Mouse (Mus musculus) intestine, postnatal 0 days (tissue): ENCODE measurements around the gene Epb41l2. TPM values are rescaled to one million over a fixed set of nuclear protein-coding genes. Genes with fewer than 3 reads are reported as not detected.

Experiments
- ATAC-seq: fragments of 200-750 bp; cut with Nextera tagmentation; 2 replicates; pipeline ENCODE4 v1.8.0; 2017; ENCODE audit warnings: mild to moderate bottlenecking, moderate TSS enrichment, moderate library complexity
- H3K27ac ChIP-seq: fragments of 300-500 bp; sonication (generic); 2 replicates; pipeline ENCODE4 v1.5.1; 2014; ENCODE audit warnings: mild to moderate bottlenecking, low read depth, low read length, moderate library complexity
- H3K27me3 ChIP-seq: fragments of 300-500 bp; sonication (generic); replicated peaks from 2 replicates; pipeline ENCODE4 v1.6.1; 2014; ENCODE audit warnings: low read length, mixed read lengths; ENCODE audit not compliant: control insufficient read depth, insufficient read depth
- H3K36me3 ChIP-seq: fragments of 300-500 bp; sonication (generic); 2 replicates; pipeline ENCODE4 v1.6.1; 2014; ENCODE audit warnings: mild to moderate bottlenecking, moderate library complexity; ENCODE audit not compliant: control insufficient read depth, insufficient read depth
- H3K4me1 ChIP-seq: fragments of 300-500 bp; sonication (generic); replicated peaks from 2 replicates; pipeline ENCODE4 v1.6.1; 2014; ENCODE audit warnings: antibody characterized with exemption, low read length, mixed read lengths; ENCODE audit not compliant: control insufficient read depth, insufficient read depth
- H3K4me2 ChIP-seq: fragments of 300-500 bp; sonication (generic); replicated peaks from 2 replicates; pipeline ENCODE4 v1.6.1; 2014; ENCODE audit warnings: low read depth, mild to moderate bottlenecking, moderate library complexity
- H3K4me3 ChIP-seq: fragments of 300-500 bp; sonication (generic); 2 replicates; pipeline ENCODE4 v1.5.1; 2014; ENCODE audit warnings: low read depth, low read length
- H3K9ac ChIP-seq: fragments of 300-500 bp; sonication (generic); 2 replicates; pipeline ENCODE4 v1.6.1; 2014; ENCODE audit warnings: mild to moderate bottlenecking, low read depth, low read length
- H3K9me3 ChIP-seq: fragments of 300-500 bp; sonication (generic); 2 replicates; pipeline ENCODE4 v1.6.1; 2016; ENCODE audit warnings: mixed run types; ENCODE audit not compliant: control insufficient read depth
- CTCF ChIP-seq: sonication (generic); IDR thresholded peaks from 2 replicates; pipeline ENCODE4 v1.5.1; 2016; ENCODE audit warnings: low read depth, mild to moderate bottlenecking, control low read depth, antibody characterized with exemption, moderate library complexity
- WGBS: fragments of 180-500 bp; shearing (Covaris S2); extraction: QIAGEN DNeasy Blood & Tissue Kit; methylation state at CpG from one replicate; pipeline ENCODE4 v1.1.7; 2014; 5-methylcytosine and 5-hydroxymethylcytosine counted together
- polyA plus RNA-seq: library from polyadenylated mRNA; unstranded; fragments of >200 nt; fragmentation: Nextera tagmentation; extraction: Ambion mirVana; gene quantifications from 2 replicates; pipeline ENCODE4 v1.2.1, GENCODE M21; 2015

Epb41l2 gene
- polyA plus RNA-seq, 1 experiment from 2014 or later = 13.8 TPM

DNA sequence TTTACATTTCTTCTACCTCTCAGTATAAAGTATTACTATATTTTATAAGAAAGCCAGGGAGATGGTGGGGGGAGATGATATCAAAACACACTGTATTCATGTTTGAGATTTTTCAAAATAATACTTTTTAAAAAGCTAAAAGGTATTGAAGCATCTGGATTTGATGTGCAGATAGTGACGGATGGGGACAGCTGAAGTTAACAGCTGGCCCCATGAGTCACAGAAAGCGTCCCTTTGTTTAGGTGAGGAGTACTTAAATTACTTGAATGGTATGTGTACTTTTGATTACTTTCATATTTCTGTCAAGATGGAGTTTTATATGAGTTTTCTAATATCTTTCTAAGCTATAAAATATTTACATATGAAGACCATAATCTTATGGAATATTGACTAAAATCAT lies 112.3 kb downstream of the Epb41l2 start:
- Histone ChIP-seq H3K36me3 (peaks cover 14% of the 10 kb centered on the region), H3K4me1 (no peaks in the 10 kb centered on the region), H3K9me3 (no peaks in the 10 kb centered on the region), H3K27me3 (no peaks in the 10 kb centered on the region), H3K4me3 (no peak overlapping the region), H3K27ac (no peak overlapping the region), H3K9ac (no peak overlapping the region), H3K4me2 (no peak overlapping the region)
- ATAC-seq = no peak
- 81% methylated on average over 2 of the region's 2 CpGs for WGBS
- no peak for TF ChIP-seq CTCF

DNA sequence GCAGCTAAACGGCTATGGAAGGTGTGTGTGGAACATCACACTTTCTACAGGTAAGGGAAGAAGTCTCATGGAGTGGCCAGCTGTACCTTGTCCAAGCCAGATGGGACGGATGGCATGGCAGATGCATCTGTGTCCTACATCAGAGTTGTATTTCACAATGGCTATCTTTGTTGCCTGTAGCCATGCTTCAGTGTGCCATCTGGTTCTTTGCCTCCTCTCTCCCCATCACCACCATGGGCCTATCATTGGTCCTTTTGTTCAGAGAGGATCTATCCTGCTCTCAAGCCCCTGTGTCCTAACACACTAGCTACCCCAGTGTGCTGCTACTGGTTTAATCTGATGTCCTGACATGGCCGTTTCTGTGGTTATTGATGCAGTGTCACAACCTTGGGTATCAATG lies 120.1 kb downstream of the Epb41l2 start:
- Histone ChIP-seq H3K9ac (no peak overlapping the region), H3K27ac (no peak overlapping the region), H3K4me3 (no peak overlapping the region), H3K4me1 (no peaks in the 10 kb centered on the region), H3K36me3 (0 out of 2 replicates have a peak, but pooled peaks cover 5% of the 10 kb centered on the region), H3K27me3 (no peaks in the 10 kb centered on the region), H3K9me3 (no peaks in the 10 kb centered on the region), H3K4me2 (no peak overlapping the region)
- no peak for ATAC-seq
- no peak for TF ChIP-seq CTCF
- WGBS = 97% methylated on average over 3 of the region's 3 CpGs

DNA sequence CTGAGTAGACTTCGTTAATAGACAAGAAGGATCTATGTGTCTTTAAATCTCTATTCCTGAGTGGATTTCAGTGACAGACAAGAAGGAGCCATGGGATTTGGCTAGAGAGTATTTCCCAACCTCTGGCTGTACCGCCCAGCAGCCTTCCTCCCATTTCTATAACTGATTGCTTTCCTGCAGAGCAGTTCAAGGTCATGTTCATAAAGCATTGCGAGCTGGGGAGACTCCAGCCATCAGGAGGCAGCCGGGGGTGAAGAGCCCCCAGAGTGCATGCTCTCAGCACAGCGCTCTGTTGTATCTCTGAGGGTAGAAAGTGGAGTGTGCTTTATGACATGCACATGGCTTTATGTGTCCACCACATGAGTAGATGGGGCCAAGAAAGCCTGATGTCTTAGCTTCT lies 123.2 kb downstream of the Epb41l2 start:
- Histone ChIP-seq H3K27me3 (no peaks in the 10 kb centered on the region), H3K36me3 (0 out of 2 replicates have a peak, but pooled peaks cover 5% of the 10 kb centered on the region), H3K9ac (no peak overlapping the region), H3K9me3 (no peaks in the 10 kb centered on the region), H3K27ac (no peak overlapping the region), H3K4me2 (no peak overlapping the region), H3K4me3 (no peak overlapping the region), H3K4me1 (no peaks in the 10 kb centered on the region)
- WGBS = 48% methylated on average over 5 of the region's 5 CpGs
- no peak for TF ChIP-seq CTCF
- no peak for ATAC-seq

DNA sequence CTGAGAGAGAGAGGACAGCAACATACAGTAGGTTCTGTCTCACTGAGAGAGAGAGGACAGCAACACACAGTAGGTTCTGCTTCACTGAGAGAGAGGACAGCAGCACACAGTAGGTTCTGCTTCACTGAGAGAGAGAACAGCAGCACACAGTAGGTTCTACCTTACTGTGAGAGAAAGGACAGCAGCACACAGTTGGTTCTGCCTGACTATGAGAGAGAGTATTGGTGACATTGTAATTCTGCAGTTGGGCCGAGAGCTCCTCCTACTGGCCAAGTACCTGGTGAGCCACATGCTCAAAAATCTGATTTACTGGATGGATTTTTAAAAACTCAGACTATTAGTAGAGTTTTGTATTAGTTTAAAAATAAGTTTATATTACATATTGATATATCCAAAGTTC lies 128.9 kb downstream of the Epb41l2 start:
- Histone ChIP-seq H3K9me3 (no peaks in the 10 kb centered on the region), H3K4me3 (no peak overlapping the region), H3K4me2 (no peak overlapping the region), H3K36me3 (peaks cover 6% of the 10 kb centered on the region; the same call in 1 of the 2 replicates), H3K27me3 (no peaks in the 10 kb centered on the region), H3K9ac (no peak overlapping the region), H3K4me1 (no peaks in the 10 kb centered on the region), H3K27ac (no peak overlapping the region)
- no peak for ATAC-seq
- TF ChIP-seq CTCF = peak; percentile 94
- 6% methylated on average over 1 of the region's 1 CpGs for WGBS

DNA sequence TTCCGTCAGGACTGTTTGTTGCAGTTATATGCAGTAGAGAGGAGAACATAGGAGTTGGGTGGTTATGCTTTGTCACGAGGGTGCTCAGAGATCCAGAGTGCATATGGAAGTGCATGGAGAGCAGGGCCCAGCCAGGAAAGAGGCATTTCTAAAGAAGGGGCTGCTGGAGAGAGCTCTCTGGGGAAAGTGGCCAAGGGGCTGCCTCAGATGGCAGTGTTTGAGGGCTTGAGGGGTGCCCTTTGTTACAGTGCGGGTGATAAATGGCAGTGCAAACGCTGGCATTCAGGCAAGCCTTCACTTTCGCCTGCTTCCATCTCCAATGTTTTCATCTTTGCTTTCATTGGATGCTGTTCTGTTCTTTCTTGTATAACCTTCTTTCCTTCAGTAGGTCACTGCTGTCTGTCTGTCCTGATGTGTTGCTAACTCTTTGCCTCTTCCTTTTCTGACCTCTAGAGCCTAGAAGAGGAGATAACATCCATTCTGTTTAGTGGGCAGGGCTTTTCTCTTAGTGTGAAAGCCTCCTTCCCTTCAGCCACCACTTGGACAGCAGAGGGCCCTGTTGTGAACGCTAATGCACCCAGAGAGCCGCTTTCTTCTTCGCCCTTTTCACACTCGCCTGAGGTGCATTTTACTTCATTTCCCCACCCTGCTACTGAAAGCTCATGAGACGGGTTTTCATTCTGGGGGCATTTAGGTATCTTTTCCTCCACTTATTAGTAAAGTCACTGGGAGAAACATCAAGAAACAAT lies 139.9 kb downstream of the Epb41l2 start:
- 76% methylated on average over 10 of the region's 10 CpGs for WGBS
- peaks cover 20% of the 10 kb centered on the region; the same call in 1 of the 2 replicates for H3K36me3 ChIP-seq
- H3K4me2 ChIP-seq = no peak overlapping the region
- no peaks in the 10 kb centered on the region for H3K27me3 ChIP-seq
- peak; percentile 59 for TF ChIP-seq CTCF
- no peaks in the 10 kb centered on the region for H3K9me3 ChIP-seq
- no peak overlapping the region for H3K4me3 ChIP-seq
- ATAC-seq = no peak
- no peaks in the 10 kb centered on the region for H3K4me1 ChIP-seq
- H3K9ac ChIP-seq = no peak overlapping the region
- H3K27ac ChIP-seq = no peak overlapping the region

DNA sequence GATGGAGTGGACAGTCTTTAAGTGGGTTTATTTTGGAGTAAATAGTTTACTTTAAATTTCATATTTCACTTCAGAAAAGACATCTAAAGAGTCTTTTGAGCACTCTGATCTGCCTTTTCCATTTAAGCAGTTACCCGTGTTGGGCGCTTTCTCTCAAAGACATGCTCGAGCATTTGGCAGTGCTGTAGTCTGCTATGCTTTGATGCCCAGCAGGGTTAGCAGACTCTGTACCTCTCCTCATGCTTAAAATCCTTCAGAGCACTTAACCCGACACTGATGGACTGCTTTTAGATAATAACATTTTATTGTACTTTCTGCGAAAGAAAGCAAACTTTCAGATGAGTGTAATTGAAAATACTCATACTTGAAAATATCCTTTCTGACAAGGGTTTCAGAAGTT lies 143.7 kb downstream of the Epb41l2 start:
- TF ChIP-seq CTCF = no peak
- WGBS = 66% methylated on average over 5 of the region's 5 CpGs
- H3K9ac ChIP-seq = no peak overlapping the region
- peaks cover 25% of the 10 kb centered on the region; the same call in 1 of the 2 replicates for H3K36me3 ChIP-seq
- H3K27ac ChIP-seq = no peak overlapping the region
- no peak overlapping the region for H3K4me2 ChIP-seq
- H3K9me3 ChIP-seq = no peaks in the 10 kb centered on the region
- H3K4me3 ChIP-seq = no peak overlapping the region
- H3K4me1 ChIP-seq = no peaks in the 10 kb centered on the region
- no peak for ATAC-seq
- no peaks in the 10 kb centered on the region for H3K27me3 ChIP-seq
